Mouse (Mus musculus) gastrocnemius, postnatal 4 days (tissue): ENCODE measurements around the gene Abhd12. TPM values are rescaled to one million over a fixed set of nuclear protein-coding genes. Genes with fewer than 3 reads are reported as not detected.
"Not testable (repeated sequence)": the region's sequence is repeated elsewhere in the genome, so short reads cannot be mapped to it uniquely, and the experiment has no call there.

Experiments used
- DNase-seq, 2 experiments: peaks; one replicate each; pipeline ENCODE4 v3.0.0; 2021 to 2022; ENCODE audit warnings: low spot score in 2 of 2, mixed read lengths in 2 of 2
- long read RNA-seq, 2 experiments: library from polyadenylated mRNA; stranded (forward); transcript quantifications; one replicate each; pipeline ENCODE4 v2.0.0; 2021
- total RNA-seq, 2 experiments: library from RNA; stranded (reverse); gene quantifications; 2 replicates each; pipeline ENCODE4 v1.2.3; 2021

Abhd12 gene
- total RNA-seq = 10 to 100 TPM; 34.8 to 36.3 TPM
- long read RNA-seq, experiment 1, transcript Abhd12-201 (13 exons, 1,999 nt) = major isoform, 35 of 44 reads
- long read RNA-seq, experiment 1, partial matches to known transcripts = 0 of 44 reads
- long read RNA-seq, experiment 1, other reads (novel, unspliced or antisense) = 9 of 44 reads
- long read RNA-seq, experiment 2, transcript Abhd12-201 (13 exons, 1,999 nt) = major isoform, 34 of 45 reads
- long read RNA-seq, experiment 2, partial matches to known transcripts = 6 of 45 reads
- long read RNA-seq, experiment 2, other reads (novel, unspliced or antisense) = 5 of 45 reads

GRCm38 (mm10) chr2:150904272-150904935, at the start of gene Abhd12:
Gene Abhd12, minus strand, starts transcription at chr2:150904741.
- DNase-seq = peak; percentile 99

- no peak for DNase-seq
These were observed 46.7 kb upstream of the Abhd12 start for GRCm38 (mm10) chr2:150951201-150951600.

DNA sequence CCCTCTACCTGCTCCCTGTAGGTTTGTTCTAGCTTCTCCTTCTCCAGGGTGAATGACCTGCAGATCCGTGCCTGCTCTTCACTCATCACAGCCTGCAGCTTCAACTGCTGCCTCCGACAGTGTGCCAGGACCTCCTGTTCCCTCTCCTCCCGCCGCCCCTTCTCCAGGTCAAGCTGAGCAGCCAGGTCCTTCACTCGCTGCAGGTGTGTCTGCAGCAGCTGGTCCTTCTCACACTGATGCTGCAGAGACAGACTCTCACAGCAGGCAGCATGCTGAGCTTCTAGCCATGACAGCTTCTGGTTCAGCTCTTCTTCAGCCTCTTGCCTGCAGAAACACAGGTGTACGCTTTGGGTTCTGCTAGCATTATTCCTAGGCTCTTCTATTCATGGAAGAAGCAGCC, 45.5 kb upstream of the Abhd12 start:
- no peak for DNase-seq

GRCm38 (mm10) chr2:150949652-150950051, 45.1 kb upstream of the Abhd12 start:
- no peak for DNase-seq

- no peak for DNase-seq
These were observed 44.2 kb upstream of the Abhd12 start for GRCm38 (mm10) chr2:150948786-150949185.

DNA sequence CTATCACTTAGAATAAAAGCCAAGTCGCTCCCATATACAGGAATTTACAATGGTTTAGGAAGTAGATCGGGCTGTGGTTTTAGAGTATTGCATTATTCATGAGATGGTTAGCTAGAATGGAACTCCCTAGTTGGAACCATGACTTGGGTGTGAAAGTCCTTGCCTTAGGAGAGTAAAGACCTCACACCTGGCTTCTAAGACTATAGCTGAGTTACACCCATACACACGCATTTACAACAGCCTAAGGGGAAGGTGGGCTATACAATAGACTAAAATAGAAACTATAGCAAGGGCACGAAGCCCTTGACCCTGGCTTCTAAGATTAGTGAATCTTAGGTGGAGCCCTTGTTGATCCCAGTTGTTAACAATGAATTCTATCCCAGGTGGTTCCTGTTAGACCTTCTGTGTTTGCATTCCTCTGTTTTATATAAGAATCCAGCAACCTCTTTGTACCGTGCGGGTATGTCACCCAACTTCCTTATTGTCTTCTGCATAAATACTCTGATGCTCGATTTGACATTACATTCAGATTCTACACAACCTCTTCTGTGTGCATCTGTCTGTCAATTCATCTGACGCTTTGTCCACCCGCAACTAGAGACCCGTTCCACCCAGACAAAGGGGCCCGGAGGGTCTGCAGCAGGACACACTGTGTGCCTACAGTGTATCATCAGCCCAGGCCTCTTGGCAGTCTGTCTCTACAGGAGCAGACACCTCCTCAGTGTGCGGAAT, 43.5 kb upstream of the Abhd12 start:
- not testable (repeated sequence) for DNase-seq

DNA sequence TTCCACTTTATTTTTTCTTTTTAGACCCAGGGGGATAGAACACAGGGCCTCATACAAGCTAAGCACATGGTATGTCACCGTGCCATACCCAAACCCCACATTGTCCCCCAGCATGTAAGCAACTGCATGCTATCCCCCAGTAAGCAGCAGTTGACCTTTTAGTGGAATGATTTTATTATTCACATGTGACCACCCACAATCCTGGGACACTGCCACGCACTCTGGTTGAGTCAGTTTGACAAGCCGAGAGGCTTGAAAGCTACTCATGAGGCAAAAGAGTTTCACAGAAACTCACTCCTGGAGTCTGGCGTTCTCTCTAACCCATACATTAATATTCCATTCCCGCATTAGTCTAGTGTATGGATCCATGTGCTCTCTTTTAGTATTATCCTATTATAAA, 42.8 kb upstream of the Abhd12 start:
- DNase-seq = not testable (repeated sequence)

GRCm38 (mm10) chr2:150944017-150944416, 39.5 kb upstream of the Abhd12 start:
- DNase-seq = no peak

DNA sequence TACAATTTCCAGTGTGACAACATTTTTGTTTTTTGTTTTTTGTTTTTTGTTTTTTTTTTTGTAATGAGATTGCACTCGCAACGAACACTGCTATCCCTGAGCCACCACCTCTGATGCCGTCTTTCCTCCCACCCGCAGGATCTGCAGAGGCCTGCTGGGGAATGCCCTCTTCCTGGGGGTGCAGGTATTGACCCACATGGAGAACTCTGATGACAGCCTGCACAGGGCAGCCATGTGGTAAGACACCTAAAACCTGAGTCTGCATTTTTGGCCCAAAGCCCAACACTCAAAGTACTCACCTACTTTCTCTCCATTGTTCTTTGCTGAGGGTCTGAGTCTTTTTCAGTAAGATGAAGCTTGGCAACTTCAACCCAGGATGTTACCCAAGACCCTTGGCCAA, 30.1 kb upstream of the Abhd12 start:
- no peak for DNase-seq

GRCm38 (mm10) chr2:150933482-150933881, 28.9 kb upstream of the Abhd12 start:
- no peak for DNase-seq

- DNase-seq = no peak
These were observed 26.3 kb upstream of the Abhd12 start for GRCm38 (mm10) chr2:150930806-150931205.

- DNase-seq = no peak
These were observed 24.6 kb upstream of the Abhd12 start for GRCm38 (mm10) chr2:150929156-150929555.

DNA sequence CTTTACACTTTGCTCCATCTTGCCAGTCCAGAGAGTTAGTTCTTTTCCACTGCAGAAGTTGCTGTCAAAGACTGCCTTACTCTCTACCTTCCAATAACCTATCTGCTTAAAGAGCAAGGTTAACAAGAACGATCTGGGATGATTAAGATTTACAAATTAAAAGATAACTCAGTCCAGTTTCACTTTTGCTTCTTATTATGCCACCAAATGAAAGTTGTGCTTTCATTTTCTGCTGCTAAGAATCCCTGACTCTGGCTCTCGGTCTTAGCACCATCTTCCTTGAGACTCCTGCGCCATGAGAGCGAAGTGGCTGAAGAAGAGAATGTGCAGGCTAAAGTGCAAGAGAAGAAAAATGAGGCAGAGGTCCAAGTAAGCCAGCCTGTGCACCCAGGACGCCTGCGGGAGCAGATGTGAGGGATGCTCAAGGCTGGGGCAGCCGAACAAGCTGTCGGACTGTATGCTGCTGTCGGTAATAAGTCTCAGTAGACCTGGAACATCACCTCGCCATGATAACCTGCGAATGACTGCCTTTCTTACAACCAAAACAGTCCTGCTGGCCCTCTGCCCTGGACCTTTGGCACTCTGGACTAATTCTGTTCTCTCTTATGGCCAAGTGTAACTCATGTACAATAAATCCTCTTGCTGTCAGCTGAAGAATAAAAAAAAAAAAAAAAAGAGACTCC, 22.6 kb upstream of the Abhd12 start:
- no peak for DNase-seq

GRCm38 (mm10) chr2:150923505-150923904, 19.0 kb upstream of the Abhd12 start:
- DNase-seq = no peak

DNA sequence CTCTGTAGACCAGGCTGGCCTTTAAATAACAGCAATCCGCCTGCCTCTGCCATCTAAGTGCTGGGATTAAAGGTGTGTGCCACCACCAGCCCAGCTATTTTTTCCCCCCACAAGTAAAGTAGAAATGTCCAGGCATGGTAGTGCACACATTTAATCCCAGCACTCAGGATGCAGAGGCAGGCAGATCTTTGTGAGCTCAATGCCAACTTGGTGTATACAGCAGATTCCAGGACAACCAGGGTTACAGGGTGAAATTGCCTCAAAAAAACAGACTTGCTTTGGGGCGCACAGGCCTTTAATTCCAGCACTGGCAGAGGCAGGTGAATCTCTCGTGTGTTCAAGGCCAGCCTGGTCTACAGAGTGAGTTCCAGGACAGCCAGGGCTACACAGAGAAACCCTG, 18.5 kb upstream of the Abhd12 start:
- no peak for DNase-seq

GRCm38 (mm10) chr2:150922165-150922564, 17.6 kb upstream of the Abhd12 start:
- DNase-seq = no peak

DNA sequence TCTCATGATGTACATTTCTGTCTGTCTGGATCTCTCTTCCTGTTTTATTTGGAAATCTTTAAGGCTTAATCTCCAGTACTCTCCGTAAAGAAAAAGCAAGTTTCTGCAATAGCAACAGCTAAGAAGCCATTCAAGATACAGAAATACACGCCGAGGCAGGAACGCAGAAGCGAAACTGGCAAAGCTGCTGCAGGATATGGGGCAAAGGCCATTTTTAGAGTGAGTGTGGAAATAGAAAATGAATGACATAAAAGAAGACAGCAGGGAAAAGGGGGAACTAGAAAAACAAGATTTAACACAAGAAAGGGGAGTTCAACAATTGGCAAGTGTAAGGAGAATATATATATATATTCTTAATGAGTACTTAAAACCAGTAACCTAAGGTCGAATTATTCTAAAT, 17.2 kb upstream of the Abhd12 start:
- DNase-seq = no peak

DNA sequence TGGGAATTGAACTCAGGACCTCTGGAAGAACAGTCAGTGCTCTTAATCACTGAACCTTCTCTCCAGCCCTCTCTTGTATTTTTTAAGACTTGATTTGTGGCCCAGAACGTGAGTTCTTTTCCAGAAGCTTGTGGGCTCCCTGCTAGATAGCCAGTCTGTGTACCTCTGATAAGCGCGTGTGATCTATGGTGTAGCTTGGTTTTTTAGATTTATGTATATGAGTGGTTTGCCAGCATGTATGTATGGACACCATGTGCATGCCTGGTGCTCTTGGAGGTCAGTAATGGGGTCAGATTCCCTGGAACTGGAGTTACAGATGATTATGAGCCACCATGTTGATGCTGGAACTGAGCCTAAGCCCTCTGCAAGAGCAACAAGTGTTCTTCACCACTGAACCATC, 16.0 kb upstream of the Abhd12 start:
- no peak for DNase-seq

GRCm38 (mm10) chr2:150918720-150919119, 14.2 kb upstream of the Abhd12 start:
- DNase-seq = no peak

- DNase-seq = no peak
These were observed 11.2 kb upstream of the Abhd12 start for GRCm38 (mm10) chr2:150915786-150916185.

DNA sequence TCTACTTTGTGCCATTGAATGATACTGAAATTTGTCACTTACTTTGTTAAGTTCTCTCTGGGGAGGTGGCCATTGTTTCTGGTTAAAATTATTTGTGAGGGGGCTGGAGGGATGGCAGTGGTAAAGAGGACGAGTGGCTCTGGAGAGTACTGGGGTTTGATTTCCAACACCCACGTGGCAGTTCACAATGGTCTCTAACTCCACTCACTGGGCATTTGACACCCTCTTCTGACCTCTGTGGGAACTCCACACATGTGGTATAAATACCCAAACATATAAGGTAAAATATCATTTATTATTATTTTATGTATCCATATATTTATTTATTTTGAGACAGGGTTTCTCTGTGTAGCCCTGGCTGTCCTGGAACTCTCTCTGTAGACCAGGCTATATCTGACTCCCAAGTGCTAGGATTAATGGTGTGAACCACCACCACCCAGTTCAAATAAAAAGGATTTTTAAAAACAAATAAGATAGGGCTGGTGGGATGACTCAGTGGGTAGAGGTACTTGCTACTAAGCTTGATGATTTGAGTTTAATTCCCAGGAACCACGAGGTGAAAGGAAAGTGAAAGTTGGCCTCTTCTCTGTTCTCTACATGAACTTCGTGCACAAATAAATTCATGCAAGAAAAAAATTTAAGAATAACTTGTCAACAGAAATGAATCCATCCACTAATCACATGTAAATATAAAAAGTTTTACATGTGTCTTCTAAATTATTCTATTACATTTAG, 10.4 kb upstream of the Abhd12 start:
- no peak for DNase-seq
